10 mouse cellular contexts compared by ENCODE assay signal in genomic region chr2:52039083-52039801, GRCm38 (mm10). TPM values are rescaled to one million over a fixed set of nuclear protein-coding genes. Genes with fewer than 3 reads are reported as not detected.
DNase-seq lines count a peak whose midpoint lies in the region; ATAC-seq lines count a peak whose summit lies in the region.
"Had no signal": no experiment of that assay in that cellular context is flagged by ENCODE, and none has a peak within 500 bp of the region (broad histone marks: within the 10 kb centered on the region; RNA-seq: fewer than 3 reads in every experiment).

No protein-coding gene starts in this region.

- no peaks in the 10 kb centered on the region for H3K9me3 ChIP-seq in kidney, embryonic 15.5 days (replicated peaks)
- H3K9me3 ChIP-seq in forebrain, embryonic 12.5 days = no peaks in the 10 kb centered on the region
- no peaks in the 10 kb centered on the region for H3K9me3 ChIP-seq in limb, embryonic 11.5 days (ENCODE audit: control insufficient read depth, low read length)
- H3K9me3 ChIP-seq in neural tube, embryonic 15.5 days (replicated peaks) = no peaks in the 10 kb centered on the region
- H3K9me3 ChIP-seq: liver, embryonic 13.5 days had no signal

- no peaks in the 10 kb centered on the region for H3K27me3 ChIP-seq in kidney, embryonic 15.5 days
- no peaks in the 10 kb centered on the region for H3K27me3 ChIP-seq in forebrain, embryonic 12.5 days
- no peaks in the 10 kb centered on the region for H3K27me3 ChIP-seq in limb, embryonic 11.5 days (ENCODE audit: control insufficient read depth, insufficient read depth, low read length)
- H3K27me3 ChIP-seq in neural tube, embryonic 15.5 days (replicated peaks) = no peaks in the 10 kb centered on the region

- peaks cover 25% of the 10 kb centered on the region for H3K4me1 ChIP-seq in kidney, embryonic 15.5 days
- peaks cover 13% of the 10 kb centered on the region for H3K4me1 ChIP-seq in forebrain, embryonic 12.5 days
- peaks cover 3% of the 10 kb centered on the region for H3K4me1 ChIP-seq in limb, embryonic 11.5 days (ENCODE audit: control insufficient read depth, insufficient read depth, low read length)
- peaks cover 7% of the 10 kb centered on the region for H3K4me1 ChIP-seq in neural tube, embryonic 15.5 days
- H3K4me1 ChIP-seq: liver, embryonic 13.5 days had no signal

- no peak overlapping the region for H3K4me3 ChIP-seq in kidney, embryonic 15.5 days (replicated peaks)
- peak overlapping the region; percentile 50 for H3K4me3 ChIP-seq in forebrain, embryonic 12.5 days (replicated peaks)
- peak overlapping the region; percentile 43 for H3K4me3 ChIP-seq in limb, embryonic 11.5 days (ENCODE audit: low read depth, low read length)
- no peak overlapping the region for H3K4me3 ChIP-seq in neural tube, embryonic 15.5 days (replicated peaks)
- H3K4me3 ChIP-seq: liver, embryonic 13.5 days had no signal

- H3K36me3 ChIP-seq in kidney, embryonic 15.5 days = no peaks in the 10 kb centered on the region
- peaks cover 5% of the 10 kb centered on the region; the same call in 1 of the 2 replicates for H3K36me3 ChIP-seq in forebrain, embryonic 12.5 days (replicated peaks)
- H3K36me3 ChIP-seq in limb, embryonic 11.5 days (ENCODE audit: control insufficient read depth, insufficient read depth, low read length) = no peaks in the 10 kb centered on the region
- no peaks in the 10 kb centered on the region for H3K36me3 ChIP-seq in neural tube, embryonic 15.5 days
- H3K36me3 ChIP-seq: liver, embryonic 13.5 days had no signal

- intact Hi-C loops in left cerebral cortex, postnatal 14 days (cut with DNase I) = no loop called here

- H3K4me2 ChIP-seq in kidney, embryonic 15.5 days = peak overlapping the region; percentile 26; the same call in 1 of the 2 replicates
- peak overlapping the region; percentile 63 for H3K4me2 ChIP-seq in forebrain, embryonic 12.5 days
- peak overlapping the region; percentile 61 for H3K4me2 ChIP-seq in limb, embryonic 11.5 days (ENCODE audit: low read depth, severe bottlenecking)
- peak overlapping the region; percentile 68 for H3K4me2 ChIP-seq in neural tube, embryonic 15.5 days
- H3K4me2 ChIP-seq: liver, embryonic 13.5 days had no signal

- no peak for ATAC-seq in kidney, embryonic 15.5 days (replicated peaks; ENCODE audit: low FRiP score)
- ATAC-seq in forebrain, embryonic 12.5 days (ENCODE audit: low FRiP score) = no peak
- peak; percentile 44; the same call in 1 of the 2 replicates for ATAC-seq in limb, embryonic 11.5 days (ENCODE audit: insufficient number of reproducible peaks, low FRiP score, low TSS enrichment, low read depth)
- ATAC-seq in neural tube, embryonic 15.5 days (ENCODE audit: low FRiP score) = no peak

- no peak for DNase-seq in kidney, adult 18-20 months
- DNase-seq in limb, embryonic 11.5 days (ENCODE audit: low spot score) = peak; percentile 72
- no peak for DNase-seq in spleen, postnatal 14 days (ENCODE audit: low spot score in 2 of 2)
- no peak for DNase-seq in left cerebral cortex, postnatal 14 days (ENCODE audit: low spot score in 2 of 2)
- no peak for DNase-seq in cerebellum, adult 8-10 months
- DNase-seq: kidney, postnatal 25 days; liver, embryonic 13.5 days had no signal

- H3K9ac ChIP-seq in kidney, embryonic 15.5 days = no peak overlapping the region
- peak overlapping the region; percentile 3; the same call in 1 of the 2 replicates for H3K9ac ChIP-seq in forebrain, embryonic 12.5 days
- H3K9ac ChIP-seq in limb, embryonic 11.5 days (ENCODE audit: low read length) = peak overlapping the region; percentile 22; the same call in 1 of the 2 replicates
- no peak overlapping the region for H3K9ac ChIP-seq in neural tube, embryonic 15.5 days (replicated peaks)
- H3K9ac ChIP-seq: liver, embryonic 13.5 days had no signal

- 48% methylated on average over 8 of the region's 8 CpGs for WGBS in kidney, embryonic 15.5 days
- WGBS in forebrain, embryonic 12.5 days = 21% methylated on average over 8 of the region's 8 CpGs
- WGBS in limb, embryonic 11.5 days = 6% methylated on average over 8 of the region's 8 CpGs
- 40% methylated on average over 8 of the region's 8 CpGs for WGBS in neural tube, embryonic 15.5 days

- H3K27ac ChIP-seq in kidney, embryonic 15.5 days = no peak overlapping the region
- 0 out of 2 replicates have a peak overlapping the region, but pooled peaks have one; percentile 8 for H3K27ac ChIP-seq in forebrain, embryonic 12.5 days
- H3K27ac ChIP-seq in limb, embryonic 11.5 days (replicated peaks; ENCODE audit: low read depth, low read length) = peak overlapping the region; percentile 79
- H3K27ac ChIP-seq in neural tube, embryonic 15.5 days (replicated peaks) = no peak overlapping the region
- H3K27ac ChIP-seq: liver, embryonic 13.5 days had no signal

RNA-seq across cellular contexts. Expression of gene Tnfaip6, which starts 1.4 kb away (rescaled TPM):
- 8.2 and 9.5 TPM in 2 replicates for polyA plus RNA-seq in kidney, embryonic 15.5 days (2015; fragmentation: Nextera tagmentation; extraction: Ambion mirVana)
- 22.9 and 25.9 TPM in 2 replicates for polyA plus RNA-seq in forebrain, embryonic 12.5 days (2016; fragmentation: Nextera tagmentation; extraction: Ambion mirVana)
- 46.3 and 46.9 TPM in 2 replicates for polyA plus RNA-seq in limb, embryonic 11.5 days (2014; fragmentation: Nextera tagmentation; extraction: Ambion mirVana)
- polyA plus RNA-seq in neural tube, embryonic 15.5 days (2015; fragmentation: Nextera tagmentation; extraction: Ambion mirVana) = 3.6 and 4.2 TPM in 2 replicates
- total RNA-seq in left cerebral cortex, postnatal 14 days (2021) = 1 to 10 TPM; 1.0 to 1.2 TPM

RNA-seq across cellular contexts. Expression of gene Rif1, which starts 33.4 kb away (rescaled TPM):
- 37.1 and 38.6 TPM in 2 replicates for polyA plus RNA-seq in kidney, embryonic 15.5 days (2015; fragmentation: Nextera tagmentation; extraction: Ambion mirVana)
- 53.0 and 56.1 TPM in 2 replicates for polyA plus RNA-seq in forebrain, embryonic 12.5 days (2016; fragmentation: Nextera tagmentation; extraction: Ambion mirVana)
- polyA plus RNA-seq in limb, embryonic 11.5 days (2014; fragmentation: Nextera tagmentation; extraction: Ambion mirVana) = 60.0 and 65.2 TPM in 2 replicates
- 17.6 and 20.4 TPM in 2 replicates for polyA plus RNA-seq in neural tube, embryonic 15.5 days (2015; fragmentation: Nextera tagmentation; extraction: Ambion mirVana)
- total RNA-seq in left cerebral cortex, postnatal 14 days (2021) = 10 to 100 TPM; 22.1 to 23.4 TPM

Comparison
In these comparisons a context has a peak if more than half of its experiments do, and no peak if none do; other contexts are left out.
1. H3K27ac ChIP-seq: peak in forebrain, embryonic 12.5 days (single experiment) and limb, embryonic 11.5 days (single experiment); none in kidney, embryonic 15.5 days (single experiment) and neural tube, embryonic 15.5 days (single experiment).
2. H3K4me3 ChIP-seq: peak in forebrain, embryonic 12.5 days (single experiment) and limb, embryonic 11.5 days (single experiment); none in kidney, embryonic 15.5 days (single experiment) and neural tube, embryonic 15.5 days (single experiment).
3. H3K9ac ChIP-seq: peak in forebrain, embryonic 12.5 days (single experiment) and limb, embryonic 11.5 days (single experiment); none in kidney, embryonic 15.5 days (single experiment) and neural tube, embryonic 15.5 days (single experiment).
4. Peak in every context shown above with its lines, with median percentiles within 50 percentile points of each other: H3K4me2 ChIP-seq.